Mouse (Mus musculus) testis, postnatal 10 days (tissue): ENCODE results near the gene Gm49321.

Source experiments
- DNase-seq: peaks from one replicate; pipeline ENCODE4 v3.0.0; 2021; ENCODE audit warnings: low spot score

Gene Gm49321

GRCm38 (mm10) chr12:74014739-74015270, 77.4 kb downstream of the Gm49321 start:
- peak; percentile 66 for DNase-seq

- DNase-seq: no peak
These were observed 78.0 kb downstream of the Gm49321 start for GRCm38 (mm10) chr12:74015491-74015890.
